Mouse (Mus musculus) olfactory bulb, adult 2 months (tissue): ENCODE measurements around the gene Cramp1l.

Experiments
- CTCF ChIP-seq: fragments of 200-500 bp; IDR thresholded peaks from 2 replicates; pipeline ENCODE4 v1.5.1; 2012; ENCODE audit warnings: low read depth, mild to moderate bottlenecking, low read length, moderate library complexity; ENCODE audit not compliant: insufficient read depth
- POLR2A ChIP-seq: fragments of 200-500 bp; IDR thresholded peaks from 2 replicates; pipeline ENCODE4 v1.6.1; 2012; ENCODE audit warnings: mild to moderate bottlenecking, low read depth, low read length, moderate library complexity; ENCODE audit not compliant: insufficient read depth

DNA sequence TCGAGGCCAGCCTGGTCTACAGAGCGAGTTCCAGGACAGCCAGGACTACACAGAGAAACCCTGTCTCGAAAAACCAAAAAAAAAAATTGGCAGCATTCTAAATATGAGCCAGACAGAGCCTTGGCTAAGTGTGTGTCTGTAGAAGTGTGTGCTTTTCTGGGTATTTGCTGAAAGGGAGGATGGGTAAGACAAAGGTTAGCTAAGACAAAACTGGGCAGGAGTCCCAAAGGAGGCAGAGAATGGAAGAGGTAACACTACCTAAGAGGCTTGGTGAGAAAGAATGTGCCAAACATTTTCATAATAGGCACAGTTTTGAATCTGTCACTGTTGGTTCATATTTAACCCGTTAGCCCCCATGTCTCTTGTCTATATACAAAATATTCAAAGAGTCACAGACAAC, 83.2 kb downstream of the Cramp1l start:
- TF ChIP-seq POLR2A (no peak), CTCF (no peak)
